Mouse (Mus musculus): ENCODE measurements around the gene Fbrs. TPM values are rescaled to one million over a fixed set of nuclear protein-coding genes. Genes with fewer than 3 reads are reported as not detected.

The Fbrs gene
- total and polyA plus RNA-seq, 2 experiments from 2014 or later: 10.6 to 31.9 TPM

GRCm38 (mm10) chr7:127519284-127519683, 40.3 kb downstream of the Fbrs start, which contains the start of gene Gm42715:
Gene Gm42715, plus strand, starts transcription at chr7:127519584.
- WGBS: 96% methylated on average over 3 of the region's 3 CpGs
- H3K36me3 ChIP-seq (ENCODE audit: insufficient read depth): peaks cover 76% of the 10 kb centered on the region

More at GRCm38 (mm10) chr7:127519284-127519683, 40.3 kb downstream of the Fbrs start, which contains the start of gene Gm42715:
- no peak for TF ChIP-seq CTCF (IDR thresholded peaks at IDR 0.05; ENCODE audit: low read depth)
- DNase-seq (no peak), ATAC-seq (no peak)
- no peak within 1 kb of the TSS for H3K27ac ChIP-seq (ENCODE audit: low read depth, low read length)
- no peaks in the 10 kb centered on the region for H3K9me3 ChIP-seq (ENCODE audit: low read length)
- no peak within 1 kb of the TSS for H3K4me2 ChIP-seq (ENCODE audit: low read depth)
- H3K4me1 ChIP-seq (ENCODE audit: insufficient read depth): no peaks in the 10 kb centered on the region
- no peak within 1 kb of the TSS for H3K9ac ChIP-seq
- no peak within 1 kb of the TSS for H3K4me3 ChIP-seq (ENCODE audit: low read depth, low read length)
- no peaks in the 10 kb centered on the region for H3K27me3 ChIP-seq (ENCODE audit: insufficient read depth, low read length)

Small RNA genes lying within 50 kb of the gene (microRNA-seq; reads per million reads assigned to microRNA genes)
- gene Gm47278 (0 reads per million in 2 experiments), gene Mir7060 (0.39 to 0.49 reads per million in 2 experiments)

Other genes starting within 250 kb of the Fbrs start
- gene Zfp553, start 246.1 kb upstream of the Fbrs start, total RNA-seq (2014; rRNA removed): 34.3 and 46.6 TPM in 2 replicates
- 29.8 and 35.9 TPM in 2 replicates for gene Zfp553, start 246.1 kb upstream of the Fbrs start, polyA plus RNA-seq (2015; fragmentation: Nextera tagmentation; extraction: Ambion mirVana)
- 6.5 and 8.0 TPM in 2 replicates for gene Sept1, start 246.1 kb upstream of the Fbrs start, total RNA-seq (2014; rRNA removed)
- gene Sept1, start 246.1 kb upstream of the Fbrs start, polyA plus RNA-seq (2015; fragmentation: Nextera tagmentation; extraction: Ambion mirVana): 5.6 and 6.7 TPM in 2 replicates
- 65.2 and 65.7 TPM in 2 replicates for gene Zfp771, start 234.9 kb upstream of the Fbrs start, total RNA-seq (2014; rRNA removed)
- gene Zfp771, start 234.9 kb upstream of the Fbrs start, polyA plus RNA-seq (2015; fragmentation: Nextera tagmentation; extraction: Ambion mirVana): 75.1 and 75.9 TPM in 2 replicates
- gene Dctpp1, start 218.5 kb upstream of the Fbrs start, total RNA-seq (2014; rRNA removed): 90.8 and 122 TPM in 2 replicates
- 138 and 183 TPM in 2 replicates for gene Dctpp1, start 218.5 kb upstream of the Fbrs start, polyA plus RNA-seq (2015; fragmentation: Nextera tagmentation; extraction: Ambion mirVana)
- gene Sephs2, start 205.1 kb upstream of the Fbrs start, total RNA-seq (2014; rRNA removed): 73.0 and 78.0 TPM in 2 replicates
- 82.4 and 83.5 TPM in 2 replicates for gene Sephs2, start 205.1 kb upstream of the Fbrs start, polyA plus RNA-seq (2015; fragmentation: Nextera tagmentation; extraction: Ambion mirVana)
- gene Itgal, start 182.9 kb upstream of the Fbrs start, total RNA-seq (2014; rRNA removed): 0.62 and 0.76 TPM in 2 replicates
- 0.56 and 0.59 TPM in 2 replicates for gene Itgal, start 182.9 kb upstream of the Fbrs start, polyA plus RNA-seq (2015; fragmentation: Nextera tagmentation; extraction: Ambion mirVana)
- 29.5 and 31.7 TPM in 2 replicates for gene Zfp768, start 133.6 kb upstream of the Fbrs start, total RNA-seq (2014; rRNA removed)
- 9.8 and 10.0 TPM in 2 replicates for gene Zfp768, start 133.6 kb upstream of the Fbrs start, polyA plus RNA-seq (2015; fragmentation: Nextera tagmentation; extraction: Ambion mirVana)
- gene Zfp747, start 103.1 kb upstream of the Fbrs start, total RNA-seq (2014; rRNA removed): 8.5 and 9.2 TPM in 2 replicates
- 2.9 and 4.7 TPM in 2 replicates for gene Zfp747, start 103.1 kb upstream of the Fbrs start, polyA plus RNA-seq (2015; fragmentation: Nextera tagmentation; extraction: Ambion mirVana)
- 3.2 and 4.6 TPM in 2 replicates for gene 9130019O22Rik, start 92.0 kb upstream of the Fbrs start, total RNA-seq (2014; rRNA removed)
- gene 9130019O22Rik, start 92.0 kb upstream of the Fbrs start, polyA plus RNA-seq (2015; fragmentation: Nextera tagmentation; extraction: Ambion mirVana): 0.89 and 1.3 TPM in 2 replicates
- 10.2 and 13.5 TPM in 2 replicates for gene E430018J23Rik, start 85.6 kb upstream of the Fbrs start, total RNA-seq (2014; rRNA removed)
- gene E430018J23Rik, start 85.6 kb upstream of the Fbrs start, polyA plus RNA-seq (2015; fragmentation: Nextera tagmentation; extraction: Ambion mirVana): 1.7 and 2.4 TPM in 2 replicates
- gene Zfp764, start 72.4 kb upstream of the Fbrs start, total RNA-seq (2014; rRNA removed): 5.9 and 7.2 TPM in 2 replicates
- gene Zfp764, start 72.4 kb upstream of the Fbrs start, polyA plus RNA-seq (2015; fragmentation: Nextera tagmentation; extraction: Ambion mirVana): 1.7 and 3.2 TPM in 2 replicates
- 18.3 and 20.8 TPM in 2 replicates for gene Zfp688, start 57.1 kb upstream of the Fbrs start, total RNA-seq (2014; rRNA removed)
- gene Zfp688, start 57.1 kb upstream of the Fbrs start, polyA plus RNA-seq (2015; fragmentation: Nextera tagmentation; extraction: Ambion mirVana): 32.0 and 34.0 TPM in 2 replicates
- 10.0 and 11.5 TPM in 2 replicates for gene Zfp689, start 30.0 kb upstream of the Fbrs start, total RNA-seq (2014; rRNA removed)
- gene Zfp689, start 30.0 kb upstream of the Fbrs start, polyA plus RNA-seq (2015; fragmentation: Nextera tagmentation; extraction: Ambion mirVana): 6.7 and 9.0 TPM in 2 replicates
- gene Prr14, start 19.6 kb upstream of the Fbrs start, total RNA-seq (2014; rRNA removed): 29.0 and 36.1 TPM in 2 replicates
- gene Prr14, start 19.6 kb upstream of the Fbrs start, polyA plus RNA-seq (2015; fragmentation: Nextera tagmentation; extraction: Ambion mirVana): 27.4 and 27.9 TPM in 2 replicates
- gene Srcap, start 32.8 kb downstream of the Fbrs start, total RNA-seq (2014; rRNA removed): 29.3 and 39.9 TPM in 2 replicates
- gene Srcap, start 32.8 kb downstream of the Fbrs start, polyA plus RNA-seq (2015; fragmentation: Nextera tagmentation; extraction: Ambion mirVana): 12.6 and 23.7 TPM in 2 replicates
- gene Gm42715, start 40.4 kb downstream of the Fbrs start, total RNA-seq (2014; rRNA removed): 18.1 and 28.3 TPM in 2 replicates
- 6.1 and 10.3 TPM in 2 replicates for gene Gm42715, start 40.4 kb downstream of the Fbrs start, polyA plus RNA-seq (2015; fragmentation: Nextera tagmentation; extraction: Ambion mirVana)
- 2.4 and 2.8 TPM in 2 replicates for gene Tmem265, start 82.2 kb downstream of the Fbrs start, total RNA-seq (2014; rRNA removed)
- 3.8 and 7.7 TPM in 2 replicates for gene Tmem265, start 82.2 kb downstream of the Fbrs start, polyA plus RNA-seq (2015; fragmentation: Nextera tagmentation; extraction: Ambion mirVana)
- 45.7 and 62.4 TPM in 2 replicates for gene Phkg2, start 94.1 kb downstream of the Fbrs start, total RNA-seq (2014; rRNA removed)
- 53.4 and 53.8 TPM in 2 replicates for gene Phkg2, start 94.1 kb downstream of the Fbrs start, polyA plus RNA-seq (2015; fragmentation: Nextera tagmentation; extraction: Ambion mirVana)
- gene Ccdc189, start 109.4 kb downstream of the Fbrs start, total RNA-seq (2014; rRNA removed): 9.0 and 11.0 TPM in 2 replicates
- gene Ccdc189, start 109.4 kb downstream of the Fbrs start, polyA plus RNA-seq (2015; fragmentation: Nextera tagmentation; extraction: Ambion mirVana): 10.1 and 16.0 TPM in 2 replicates
- 49.8 and 60.1 TPM in 2 replicates for gene Rnf40, start 109.6 kb downstream of the Fbrs start, total RNA-seq (2014; rRNA removed)
- 34.5 and 37.8 TPM in 2 replicates for gene Rnf40, start 109.6 kb downstream of the Fbrs start, polyA plus RNA-seq (2015; fragmentation: Nextera tagmentation; extraction: Ambion mirVana)
- gene Zfp629, start 136.6 kb downstream of the Fbrs start, total RNA-seq (2014; rRNA removed): 27.6 and 35.7 TPM in 2 replicates
- 9.6 and 10.5 TPM in 2 replicates for gene Zfp629, start 136.6 kb downstream of the Fbrs start, polyA plus RNA-seq (2015; fragmentation: Nextera tagmentation; extraction: Ambion mirVana)
- gene Bcl7c, start 229.7 kb downstream of the Fbrs start, total RNA-seq (2014; rRNA removed): 93.1 and 102 TPM in 2 replicates
- 43.9 and 47.5 TPM in 2 replicates for gene Bcl7c, start 229.7 kb downstream of the Fbrs start, polyA plus RNA-seq (2015; fragmentation: Nextera tagmentation; extraction: Ambion mirVana)
- 6.5 and 6.6 TPM in 2 replicates for gene Ctf1, start 233.5 kb downstream of the Fbrs start, total RNA-seq (2014; rRNA removed)
- gene Ctf1, start 233.5 kb downstream of the Fbrs start, polyA plus RNA-seq (2015; fragmentation: Nextera tagmentation; extraction: Ambion mirVana): 3.8 and 4.3 TPM in 2 replicates

Data from forebrain, postnatal 0 days (tissue).